Mouse (Mus musculus): ENCODE data around the gene Tcf25. TPM values are rescaled to one million over a fixed set of nuclear protein-coding genes. Genes with fewer than 3 reads are reported as not detected.
"Not testable (repeated sequence)": the region's sequence is repeated elsewhere in the genome, so short reads cannot be mapped to it uniquely, and the experiment has no call there.

Gene Tcf25
- total RNA-seq, 2 experiments from 2014 or later = 543 to 593 TPM

- DNase-seq (ENCODE audit: low spot score in 2 of 2) = no peak
Measured at GRCm38 (mm10) chr8:123422781-123423159, 49.2 kb downstream of the Tcf25 start.

GRCm38 (mm10) chr8:123423441-123423840, 49.9 kb downstream of the Tcf25 start, which contains the start of gene Def8:
Gene Def8 (plus strand): TSS chr8:123423527.
- intact Hi-C loops (cut with DNase I) = no loop called here
- DNase-seq (ENCODE audit: low spot score in 2 of 2) = no peak

More at GRCm38 (mm10) chr8:123422781-123423159, 49.2 kb downstream of the Tcf25 start:
- intact Hi-C loops (cut with DNase I) = no loop called here

- DNase-seq (ENCODE audit: low spot score in 2 of 2) = no peak
- intact Hi-C loops (cut with DNase I) = no loop called here
Measured at GRCm38 (mm10) chr8:123426511-123427509, 53.3 kb downstream of the Tcf25 start.

- DNase-seq (ENCODE audit: low spot score in 2 of 2) = no peak
- intact Hi-C loops (cut with DNase I) = no loop called here
Measured at GRCm38 (mm10) chr8:123427639-123428275, 54.2 kb downstream of the Tcf25 start.

- intact Hi-C loops (cut with DNase I) = no loop called here
- no peak for DNase-seq (ENCODE audit: low spot score in 2 of 2)
Measured at GRCm38 (mm10) chr8:123428343-123428893, 54.9 kb downstream of the Tcf25 start.

GRCm38 (mm10) chr8:123428939-123429721, 55.6 kb downstream of the Tcf25 start:
- no peak for DNase-seq (ENCODE audit: low spot score in 2 of 2)
- intact Hi-C loops (cut with DNase I) = no loop called here

- intact Hi-C loops (cut with DNase I); DNase-seq (ENCODE audit: low spot score in 2 of 2): not testable (repeated sequence)
Measured at GRCm38 (mm10) chr8:123429722-123430013, 56.1 kb downstream of the Tcf25 start.

GRCm38 (mm10) chr8:123430936-123431335, 57.4 kb downstream of the Tcf25 start:
- DNase-seq (ENCODE audit: low spot score in 2 of 2); intact Hi-C loops (cut with DNase I): not testable (repeated sequence)

- intact Hi-C loops (cut with DNase I) = no loop called here
- DNase-seq (ENCODE audit: low spot score in 2 of 2) = no peak
Measured at GRCm38 (mm10) chr8:123431616-123432365, 58.2 kb downstream of the Tcf25 start.

- no peak for DNase-seq (ENCODE audit: low spot score in 2 of 2)
- intact Hi-C loops (cut with DNase I) = no loop called here
Measured at GRCm38 (mm10) chr8:123432381-123432780, 58.8 kb downstream of the Tcf25 start.

GRCm38 (mm10) chr8:123433241-123433974, 59.9 kb downstream of the Tcf25 start:
- intact Hi-C loops (cut with DNase I) = not testable (repeated sequence)

GRCm38 (mm10) chr8:123441788-123442187, 68.2 kb downstream of the Tcf25 start:
- DNase-seq (ENCODE audit: low spot score in 2 of 2) = no peak
- intact Hi-C loops (cut with DNase I) = loop anchor here (2.0 kb wide), 1 partner anchor 29 kb away; no protein-coding TSS in a partner anchor

More at GRCm38 (mm10) chr8:123433241-123433974, 59.9 kb downstream of the Tcf25 start:
- not testable (repeated sequence) for DNase-seq (ENCODE audit: low spot score in 2 of 2)

GRCm38 (mm10) chr8:123442351-123442750, 68.8 kb downstream of the Tcf25 start:
- no peak for DNase-seq (ENCODE audit: low spot score in 2 of 2)
- intact Hi-C loops (cut with DNase I) = loop anchor here (2.0 kb wide), 1 partner anchor 30 kb away; no protein-coding TSS in a partner anchor

- peak; percentile 94 to 95 for DNase-seq (ENCODE audit: low spot score in 2 of 2)
- intact Hi-C loops (cut with DNase I) = loop anchor here (2.0 kb wide), 1 partner anchor 30 kb away; no protein-coding TSS in a partner anchor
Measured at GRCm38 (mm10) chr8:123442871-123443575, 69.5 kb downstream of the Tcf25 start.

- intact Hi-C loops (cut with DNase I) = loop anchor here (2.0 kb wide), 1 partner anchor 31 kb away; no protein-coding TSS in a partner anchor
- no peak for DNase-seq (ENCODE audit: low spot score in 2 of 2)
Measured at GRCm38 (mm10) chr8:123443576-123443921, 70.0 kb downstream of the Tcf25 start.

- no peak for DNase-seq (ENCODE audit: low spot score in 2 of 2)
- intact Hi-C loops (cut with DNase I) = no loop called here
Measured at GRCm38 (mm10) chr8:123444131-123444530, 70.6 kb downstream of the Tcf25 start.

- no peak for DNase-seq (ENCODE audit: low spot score in 2 of 2)
- intact Hi-C loops (cut with DNase I) = no loop called here
Measured at GRCm38 (mm10) chr8:123445981-123446380, 72.4 kb downstream of the Tcf25 start.

Data from left cerebral cortex, postnatal 36 days (tissue).